Mouse (Mus musculus): ENCODE measurements around the gene Zfand6.

DNA sequence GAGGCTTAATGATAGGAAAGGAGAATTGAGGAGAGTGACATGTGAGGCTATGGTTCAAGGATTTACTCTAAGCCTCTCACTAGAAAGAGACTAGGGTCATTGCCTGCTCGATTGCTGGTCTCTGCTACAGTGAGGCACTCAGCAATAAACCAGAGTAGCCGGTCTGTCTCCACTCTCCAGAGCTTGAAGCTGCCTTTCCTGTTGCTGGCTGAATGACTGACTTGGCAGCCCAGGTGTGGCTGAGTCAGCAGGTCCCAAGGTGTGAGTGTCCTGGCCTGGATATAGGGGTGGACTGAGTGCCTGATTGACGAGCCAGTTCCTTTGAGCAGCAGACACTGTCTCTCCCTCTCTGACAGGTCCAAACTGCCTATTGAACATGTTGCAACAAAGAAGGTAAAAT lies 41.3 kb upstream of the Zfand6 start:
- no peak for TF ChIP-seq CTCF (conservative IDR thresholded peaks at IDR 0.05; ENCODE audit: low read length)
- TF ChIP-seq POU5F1 (IDR thresholded peaks at IDR 0.05; ENCODE audit: borderline replicate concordance, low read length), result no peak
